Mouse (Mus musculus): Measurements from ENCODE around the gene Cd200r1.

DNA sequence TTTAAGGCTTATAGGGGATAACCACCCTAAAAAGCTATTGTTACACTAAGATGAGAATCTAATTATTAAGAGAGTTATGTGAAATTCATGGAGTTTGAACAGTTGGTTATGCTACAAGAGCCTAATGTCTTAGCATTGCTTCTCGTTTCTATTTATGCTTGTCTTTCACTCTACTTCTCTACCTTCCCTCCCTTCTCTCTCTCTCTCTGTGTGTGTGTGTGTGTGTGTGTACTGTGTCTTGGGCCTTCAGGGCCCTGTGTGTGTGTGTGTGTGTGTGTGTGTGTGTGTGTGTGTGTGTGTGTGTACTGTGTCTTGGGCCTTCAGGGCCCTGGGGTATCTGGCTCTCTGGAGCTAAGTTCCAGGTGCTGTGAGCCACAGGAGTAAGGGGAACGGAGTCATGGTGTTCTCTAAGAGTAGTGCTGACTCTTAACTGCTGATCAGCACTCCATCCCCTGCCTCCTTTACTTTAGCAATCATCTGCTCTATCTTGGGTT is 48.3 kb upstream of the Cd200r1 start:
- TF ChIP-seq MAZ (IDR thresholded peaks at IDR 0.05; ENCODE audit: low read depth, low read length), result no peak
- TF ChIP-seq CTCF (IDR thresholded peaks at IDR 0.05 in 2 of 3, conservative IDR thresholded peaks at IDR 0.05 in 1 of 3; ENCODE audit: control insufficient read depth in 1 of 3, insufficient read depth in 1 of 3, low read depth in 2 of 3, low read length in 3 of 3, poor library complexity in 1 of 3, severe bottlenecking in 1 of 3), result no peak
- TF ChIP-seq USF1 (IDR thresholded peaks at IDR 0.05; ENCODE audit: low read depth, low read length), result no peak
- TF ChIP-seq SMC3 (IDR thresholded peaks at IDR 0.05; ENCODE audit: low read depth, low read length), result no peak
- no peak for TF ChIP-seq TAL1 (IDR thresholded peaks at IDR 0.05; ENCODE audit: low read length)
- no peak for TF ChIP-seq ZNF384 (IDR thresholded peaks at IDR 0.05; ENCODE audit: low read depth, low read length)
- TF ChIP-seq BHLHE40 (IDR thresholded peaks at IDR 0.05; ENCODE audit: borderline replicate concordance, low read depth, low read length), result no peak
- TF ChIP-seq POLR2A (IDR thresholded peaks at IDR 0.05; ENCODE audit: control insufficient read depth in 1 of 2, insufficient read depth in 1 of 2, low read depth in 1 of 2, low read length in 2 of 2, poor library complexity in 1 of 2), result no peak
- no peak for TF ChIP-seq ETS1 (IDR thresholded peaks at IDR 0.05; ENCODE audit: low read depth, low read length)
